Mouse (Mus musculus) intestine, postnatal 0 days (tissue): ENCODE measurements around the gene Nasp. TPM values are rescaled to one million over a fixed set of nuclear protein-coding genes. Genes with fewer than 3 reads are reported as not detected.
"Not testable (repeated sequence)": the region's sequence is repeated elsewhere in the genome, so short reads cannot be mapped to it uniquely, and the experiment has no call there.

Experiments
- ATAC-seq: fragments of 200-750 bp; cut with Nextera tagmentation; 2 replicates; pipeline ENCODE4 v1.8.0; 2017; ENCODE audit warnings: mild to moderate bottlenecking, moderate TSS enrichment, moderate library complexity
- H3K27ac ChIP-seq: fragments of 300-500 bp; sonication (generic); 2 replicates; pipeline ENCODE4 v1.5.1; 2014; ENCODE audit warnings: mild to moderate bottlenecking, low read depth, low read length, moderate library complexity
- H3K27me3 ChIP-seq: fragments of 300-500 bp; sonication (generic); replicated peaks from 2 replicates; pipeline ENCODE4 v1.6.1; 2014; ENCODE audit warnings: low read length, mixed read lengths; ENCODE audit not compliant: control insufficient read depth, insufficient read depth
- H3K36me3 ChIP-seq: fragments of 300-500 bp; sonication (generic); 2 replicates; pipeline ENCODE4 v1.6.1; 2014; ENCODE audit warnings: mild to moderate bottlenecking, moderate library complexity; ENCODE audit not compliant: control insufficient read depth, insufficient read depth
- H3K4me1 ChIP-seq: fragments of 300-500 bp; sonication (generic); replicated peaks from 2 replicates; pipeline ENCODE4 v1.6.1; 2014; ENCODE audit warnings: antibody characterized with exemption, low read length, mixed read lengths; ENCODE audit not compliant: control insufficient read depth, insufficient read depth
- H3K4me2 ChIP-seq: fragments of 300-500 bp; sonication (generic); replicated peaks from 2 replicates; pipeline ENCODE4 v1.6.1; 2014; ENCODE audit warnings: low read depth, mild to moderate bottlenecking, moderate library complexity
- H3K4me3 ChIP-seq: fragments of 300-500 bp; sonication (generic); 2 replicates; pipeline ENCODE4 v1.5.1; 2014; ENCODE audit warnings: low read depth, low read length
- H3K9ac ChIP-seq: fragments of 300-500 bp; sonication (generic); 2 replicates; pipeline ENCODE4 v1.6.1; 2014; ENCODE audit warnings: mild to moderate bottlenecking, low read depth, low read length
- H3K9me3 ChIP-seq: fragments of 300-500 bp; sonication (generic); 2 replicates; pipeline ENCODE4 v1.6.1; 2016; ENCODE audit warnings: mixed run types; ENCODE audit not compliant: control insufficient read depth
- CTCF ChIP-seq: sonication (generic); IDR thresholded peaks from 2 replicates; pipeline ENCODE4 v1.5.1; 2016; ENCODE audit warnings: low read depth, mild to moderate bottlenecking, control low read depth, antibody characterized with exemption, moderate library complexity
- WGBS: fragments of 180-500 bp; shearing (Covaris S2); extraction: QIAGEN DNeasy Blood & Tissue Kit; methylation state at CpG from one replicate; pipeline ENCODE4 v1.1.7; 2014; 5-methylcytosine and 5-hydroxymethylcytosine counted together
- polyA plus RNA-seq: library from polyadenylated mRNA; unstranded; fragments of >200 nt; fragmentation: Nextera tagmentation; extraction: Ambion mirVana; gene quantifications from 2 replicates; pipeline ENCODE4 v1.2.1, GENCODE M21; 2015

Nasp gene
- polyA plus RNA-seq, 1 experiment from 2014 or later: 36.9 TPM

DNA sequence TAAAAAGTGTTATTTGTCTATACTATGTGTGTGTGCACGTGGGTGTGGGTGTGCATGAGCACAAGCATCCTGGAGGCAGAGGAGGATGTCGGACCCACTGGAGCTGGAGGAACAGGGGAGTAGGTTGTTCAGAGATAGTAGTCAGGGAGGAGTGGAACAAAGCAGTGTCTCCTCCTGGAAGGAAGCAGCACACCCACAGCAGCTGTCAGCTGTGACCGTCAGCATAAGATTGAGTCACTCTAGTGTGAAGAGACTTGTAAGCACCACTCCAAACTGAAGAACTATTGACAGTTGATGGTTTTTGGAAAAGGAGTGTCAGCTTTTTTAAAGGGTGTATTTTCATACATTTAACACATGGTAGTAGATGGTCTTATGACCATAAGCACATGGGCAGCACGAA is 38.9 kb upstream of the Nasp start:
- no peak for ATAC-seq
- Histone ChIP-seq H3K4me2 (no peak overlapping the region), H3K9me3 (no peaks in the 10 kb centered on the region), H3K4me3 (no peak overlapping the region), H3K9ac (no peak overlapping the region), H3K36me3 (no peaks in the 10 kb centered on the region), H3K27me3 (no peaks in the 10 kb centered on the region), H3K4me1 (0 out of 2 replicates have a peak, but pooled peaks cover 3% of the 10 kb centered on the region), H3K27ac (no peak overlapping the region)
- WGBS: 60% methylated on average over 4 of the region's 4 CpGs
- no peak for TF ChIP-seq CTCF

DNA sequence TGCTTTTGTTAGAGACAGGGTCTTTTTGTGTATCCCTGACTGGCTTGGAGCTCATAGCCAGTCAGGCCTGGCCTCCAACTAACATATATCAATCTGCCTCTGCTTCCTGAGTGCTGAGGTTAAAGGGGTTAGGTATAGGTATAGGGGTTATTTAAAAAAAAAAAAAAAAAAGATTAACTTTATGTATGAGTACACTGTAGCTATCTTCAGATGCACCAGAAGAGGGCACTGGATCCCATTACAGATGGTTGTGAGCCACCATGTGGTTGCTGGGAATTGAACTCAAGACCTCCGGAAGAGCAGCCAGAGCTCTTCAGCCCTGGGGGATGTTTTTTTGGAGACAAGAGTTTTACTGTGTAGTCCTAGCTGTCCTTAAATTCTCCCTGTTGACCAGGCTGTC is 34.3 kb upstream of the Nasp start:
- 96% methylated on average over 1 of the region's 1 CpGs for WGBS
- no peak overlapping the region for H3K4me2 ChIP-seq
- TF ChIP-seq CTCF: 0 out of 2 replicates have a peak, but pooled peaks have one; percentile 18
- no peaks in the 10 kb centered on the region for H3K27me3 ChIP-seq
- no peak for ATAC-seq
- peaks cover 7% of the 10 kb centered on the region; the same call in 1 of the 2 replicates for H3K4me1 ChIP-seq
- no peak overlapping the region for H3K4me3 ChIP-seq
- H3K27ac ChIP-seq: no peak overlapping the region
- no peaks in the 10 kb centered on the region for H3K9me3 ChIP-seq
- H3K9ac ChIP-seq: no peak overlapping the region
- H3K36me3 ChIP-seq: no peaks in the 10 kb centered on the region

DNA sequence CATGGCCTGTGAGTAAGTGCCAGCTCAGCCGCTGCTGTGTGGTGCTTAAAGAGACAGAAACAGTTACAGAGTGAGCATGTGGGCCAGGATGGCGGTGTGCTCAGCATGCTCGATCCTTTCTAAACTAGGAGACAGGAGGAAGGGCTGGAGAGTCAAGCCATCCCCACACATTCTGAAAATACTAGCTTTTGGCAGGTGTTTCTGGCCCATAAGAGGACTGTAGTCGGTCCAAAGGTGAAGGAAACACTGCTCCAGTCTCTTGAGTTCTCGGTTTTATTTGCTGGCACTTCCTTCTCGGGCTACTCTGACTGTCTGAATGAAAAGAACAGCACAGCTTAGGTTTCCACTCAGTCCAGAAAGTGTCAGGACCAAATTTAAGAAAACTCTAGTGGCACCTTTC is 33.1 kb upstream of the Nasp start:
- ATAC-seq: peak; percentile 84
- no peaks in the 10 kb centered on the region for H3K36me3 ChIP-seq
- TF ChIP-seq CTCF: no peak
- H3K4me3 ChIP-seq: no peak overlapping the region
- no peaks in the 10 kb centered on the region for H3K9me3 ChIP-seq
- H3K27me3 ChIP-seq: no peaks in the 10 kb centered on the region
- 37% methylated on average over 6 of the region's 6 CpGs for WGBS
- no peak overlapping the region for H3K9ac ChIP-seq
- H3K4me2 ChIP-seq: 0 out of 2 replicates have a peak overlapping the region, but pooled peaks have one; percentile 1
- peak overlapping the region; percentile 71 for H3K27ac ChIP-seq
- H3K4me1 ChIP-seq: peaks cover 7% of the 10 kb centered on the region; the same call in 1 of the 2 replicates

DNA sequence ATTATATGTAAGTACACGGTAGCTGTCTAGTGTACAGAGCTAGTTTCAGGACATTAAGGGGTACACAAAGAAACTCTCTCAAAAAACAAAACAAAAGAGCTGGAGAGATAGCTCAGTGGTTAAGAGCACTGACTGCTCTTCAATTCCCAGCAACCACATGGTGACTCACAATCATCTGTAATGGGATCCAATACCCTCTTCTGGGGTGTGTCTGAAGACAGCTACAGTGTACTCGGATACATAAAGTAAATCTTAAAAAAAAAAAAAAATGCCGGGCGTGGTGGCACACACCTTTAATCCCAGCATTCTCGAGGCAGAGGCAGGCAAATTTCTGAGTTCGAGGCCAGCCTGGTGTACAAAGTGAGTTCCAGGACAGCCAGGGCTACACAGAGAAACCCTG is 32.2 kb upstream of the Nasp start:
- not testable (repeated sequence) for H3K4me3 ChIP-seq, H3K4me1 ChIP-seq, H3K36me3 ChIP-seq, H3K27me3 ChIP-seq, H3K9me3 ChIP-seq, H3K9ac ChIP-seq, H3K4me2 ChIP-seq, ATAC-seq
- H3K27ac ChIP-seq: peak overlapping the region; percentile 71; the same call in 1 of the 2 replicates
- 51% methylated on average over 6 of the region's 6 CpGs for WGBS

DNA sequence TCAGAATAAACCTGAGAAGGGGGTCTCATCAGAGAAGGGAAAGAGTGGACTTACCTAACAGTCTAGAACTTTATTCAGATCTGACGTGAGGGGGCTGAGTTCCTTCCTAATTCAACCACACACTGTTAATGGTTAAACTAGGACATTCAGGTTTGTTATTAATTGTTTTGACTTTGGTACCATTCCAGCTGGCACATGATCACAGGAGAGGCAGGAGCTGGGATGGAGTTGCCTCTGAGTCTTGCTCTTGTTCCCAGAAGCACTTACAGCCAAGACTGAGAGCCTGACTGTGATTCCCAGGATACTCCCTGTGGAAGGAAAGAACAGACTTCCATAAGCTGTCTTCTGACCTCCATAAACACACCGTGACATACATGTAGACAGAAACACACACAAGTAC is 31.7 kb upstream of the Nasp start:
- no peaks in the 10 kb centered on the region for H3K9me3 ChIP-seq
- no peaks in the 10 kb centered on the region for H3K36me3 ChIP-seq
- 25% methylated on average over 2 of the region's 2 CpGs for WGBS
- H3K4me1 ChIP-seq: peaks cover 10% of the 10 kb centered on the region; the same call in 1 of the 2 replicates
- no peak for TF ChIP-seq CTCF
- H3K27me3 ChIP-seq: no peaks in the 10 kb centered on the region
- ATAC-seq: no peak
- 0 out of 2 replicates have a peak overlapping the region, but pooled peaks have one; percentile 3 for H3K4me2 ChIP-seq
- H3K4me3 ChIP-seq: no peak overlapping the region
- no peak overlapping the region for H3K9ac ChIP-seq
- peak overlapping the region; percentile 71; the same call in 1 of the 2 replicates for H3K27ac ChIP-seq

DNA sequence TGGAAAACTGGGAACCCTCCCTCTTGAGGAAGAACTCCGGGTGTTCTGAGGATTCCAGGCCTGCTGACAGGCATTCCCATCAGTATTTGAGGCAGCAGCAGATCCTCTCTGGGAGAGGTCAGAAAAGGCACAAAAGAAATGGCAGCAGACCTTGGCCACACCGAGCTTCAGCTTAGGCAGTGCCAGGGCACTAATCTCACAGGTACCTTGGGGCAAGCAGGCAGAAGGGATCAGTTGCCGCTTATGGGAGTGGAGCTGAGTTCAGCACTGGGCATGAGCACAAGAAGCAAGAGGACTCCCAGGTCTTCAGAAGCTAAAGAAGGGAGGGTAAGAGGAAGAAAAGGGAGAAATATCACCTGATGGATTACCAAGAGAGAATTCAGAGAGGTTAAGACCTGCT is 30.2 kb upstream of the Nasp start:
- Histone ChIP-seq H3K9ac (no peak overlapping the region), H3K27me3 (no peaks in the 10 kb centered on the region), H3K27ac (no peak overlapping the region), H3K4me2 (no peak overlapping the region), H3K4me3 (no peak overlapping the region), H3K36me3 (no peaks in the 10 kb centered on the region), H3K9me3 (no peaks in the 10 kb centered on the region), H3K4me1 (peaks cover 10% of the 10 kb centered on the region; the same call in 1 of the 2 replicates)
- ATAC-seq: no peak
- WGBS: 51% methylated on average over 3 of the region's 3 CpGs
- TF ChIP-seq CTCF: no peak

DNA sequence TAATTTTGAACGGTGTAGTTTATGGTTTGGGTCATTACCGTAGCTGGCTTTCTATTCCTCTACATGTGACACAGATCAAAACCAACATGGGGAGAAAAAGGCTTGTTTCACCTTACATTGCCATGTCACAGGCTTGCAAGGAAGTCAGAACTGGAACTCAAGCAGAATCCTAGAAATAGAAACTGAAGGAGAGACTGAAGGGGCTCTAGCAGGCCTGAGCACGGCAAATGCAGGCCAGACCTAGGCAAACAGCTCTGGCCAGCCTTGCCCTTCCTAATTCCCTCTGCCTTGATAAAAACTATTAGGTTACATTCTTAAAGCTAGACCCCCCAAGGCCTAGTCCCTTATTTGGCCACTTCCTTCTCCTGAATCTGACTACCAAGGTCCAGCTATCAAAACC is 27.9 kb upstream of the Nasp start:
- 73% methylated on average over 3 of the region's 3 CpGs for WGBS
- no peaks in the 10 kb centered on the region for H3K36me3 ChIP-seq
- no peak for ATAC-seq
- peaks cover 10% of the 10 kb centered on the region; the same call in 1 of the 2 replicates for H3K4me1 ChIP-seq
- H3K27ac ChIP-seq: peak overlapping the region; percentile 41
- no peak overlapping the region for H3K4me2 ChIP-seq
- H3K9me3 ChIP-seq: no peaks in the 10 kb centered on the region
- H3K9ac ChIP-seq: no peak overlapping the region
- no peak overlapping the region for H3K4me3 ChIP-seq
- TF ChIP-seq CTCF: no peak
- no peaks in the 10 kb centered on the region for H3K27me3 ChIP-seq
